Mouse (Mus musculus) E14TG2a.4 (cell line): Measurements from ENCODE around the gene Mrps21.
"Not testable (repeated sequence)": the region's sequence is repeated elsewhere in the genome, so short reads cannot be mapped to it uniquely, and the experiment has no call there.

Experiments used
- H3K27me3 ChIP-seq: 2 replicates; pipeline ENCODE4 v1.6.1; 2014; ENCODE audit warnings: low read length, control low read depth; ENCODE audit not compliant: insufficient read depth
- H3K36me3 ChIP-seq: 2 replicates; pipeline ENCODE4 v1.6.1; 2014; ENCODE audit warnings: low read length, control low read depth; ENCODE audit not compliant: insufficient read depth
- H3K4me1 ChIP-seq: replicated peaks from 2 replicates; pipeline ENCODE4 v1.6.1; 2014; ENCODE audit warnings: low read depth, low read length, control low read depth
- H3K4me3 ChIP-seq: replicated peaks from 2 replicates; pipeline ENCODE4 v1.5.1; 2014; ENCODE audit warnings: mild to moderate bottlenecking, low read length
- H3K9me3 ChIP-seq: 2 replicates; pipeline ENCODE4 v1.6.1; 2014; ENCODE audit warnings: low read length, control low read depth
- CTCF ChIP-seq: conservative IDR thresholded peaks from 2 replicates; pipeline ENCODE4 v1.5.1; 2014; ENCODE audit warnings: low read length
- NANOG ChIP-seq: IDR thresholded peaks from 2 replicates; pipeline ENCODE4 v1.6.1; 2014; ENCODE audit warnings: borderline replicate concordance, low read length, mixed read lengths
- POU5F1 ChIP-seq: IDR thresholded peaks from 2 replicates; pipeline ENCODE4 v1.6.1; 2014; ENCODE audit warnings: low read length, borderline replicate concordance

Gene Mrps21

GRCm38 (mm10) chr3:95871392-95871867 is at the start of gene Mrps21:
Mrps21 (minus strand) TSS chr3:95871519.
- no peaks in the 10 kb centered on the region for H3K9me3 ChIP-seq
- peak within 1 kb of the TSS; percentile 86 for H3K4me3 ChIP-seq
- peaks cover 36% of the 10 kb centered on the region for H3K36me3 ChIP-seq
- no peaks in the 10 kb centered on the region for H3K27me3 ChIP-seq
- peaks cover 28% of the 10 kb centered on the region for H3K4me1 ChIP-seq
- TF ChIP-seq POU5F1 = no peak
- TF ChIP-seq NANOG = no peak
- no peak for TF ChIP-seq CTCF

GRCm38 (mm10) chr3:95920532-95920931 is 49.2 kb upstream of the Mrps21 start:
- H3K4me1 ChIP-seq = peaks cover 17% of the 10 kb centered on the region
- not testable (repeated sequence) for H3K4me3 ChIP-seq, H3K27me3 ChIP-seq, H3K9me3 ChIP-seq, H3K36me3 ChIP-seq

DNA sequence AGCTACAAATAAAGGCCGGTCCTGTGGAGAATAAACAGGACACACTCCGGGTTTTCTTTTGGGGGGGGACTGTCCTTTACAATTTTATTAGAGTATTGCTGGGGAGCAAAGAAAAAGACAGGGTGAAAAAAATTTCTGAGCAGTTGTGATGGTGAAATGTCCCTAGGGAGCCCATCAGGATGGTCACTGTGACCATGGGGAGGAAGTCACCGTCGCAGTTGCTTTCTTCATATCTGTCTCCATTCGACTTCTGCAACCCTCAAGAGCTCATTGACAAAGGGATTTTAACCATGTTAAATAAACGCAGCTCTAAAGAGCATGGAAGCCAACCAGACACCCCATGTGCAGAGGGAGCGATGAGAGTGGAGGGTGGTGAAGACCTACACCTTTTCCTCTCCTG is 45.4 kb upstream of the Mrps21 start:
- peaks cover 4% of the 10 kb centered on the region; the same call in 1 of the 2 replicates for H3K27me3 ChIP-seq
- TF ChIP-seq POU5F1 = no peak
- no peak for TF ChIP-seq CTCF
- no peak for TF ChIP-seq NANOG
- peaks cover 13% of the 10 kb centered on the region for H3K4me1 ChIP-seq
- H3K9me3 ChIP-seq = no peaks in the 10 kb centered on the region
- H3K4me3 ChIP-seq = no peak overlapping the region
- no peaks in the 10 kb centered on the region for H3K36me3 ChIP-seq

DNA sequence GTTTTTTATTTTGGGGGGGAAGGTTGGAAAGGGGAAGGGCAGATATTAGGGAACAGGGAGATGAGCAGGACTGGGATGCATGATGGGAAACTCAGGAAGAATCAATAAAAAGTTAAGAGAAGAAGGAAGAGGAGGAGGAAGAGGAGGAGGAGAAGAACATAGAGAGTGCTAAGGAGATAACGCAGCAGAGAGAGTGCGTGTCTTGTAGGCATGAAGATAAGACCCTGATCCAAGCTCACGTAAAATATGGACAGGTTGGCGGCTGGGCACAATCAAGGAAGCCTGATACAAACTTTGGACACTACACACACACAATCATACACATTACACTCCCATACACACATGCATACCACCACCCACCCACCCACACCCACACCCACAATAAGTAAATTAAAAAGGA is 43.4 kb upstream of the Mrps21 start:
- Histone ChIP-seq H3K27me3 (peaks cover 4% of the 10 kb centered on the region; the same call in 1 of the 2 replicates), H3K4me1 (peaks cover 7% of the 10 kb centered on the region), H3K4me3 (no peak overlapping the region), H3K36me3 (no peaks in the 10 kb centered on the region), H3K9me3 (no peaks in the 10 kb centered on the region)
- TF ChIP-seq POU5F1 (no peak), CTCF (no peak), NANOG (no peak)

GRCm38 (mm10) chr3:95907613-95908012 is 36.3 kb upstream of the Mrps21 start:
- Histone ChIP-seq H3K9me3 (no peaks in the 10 kb centered on the region), H3K36me3 (no peaks in the 10 kb centered on the region), H3K4me1 (peaks cover 52% of the 10 kb centered on the region), H3K27me3 (peaks cover 43% of the 10 kb centered on the region), H3K4me3 (no peak overlapping the region)
- TF ChIP-seq NANOG (no peak), POU5F1 (no peak), CTCF (no peak)

- TF ChIP-seq CTCF = peak; percentile 61
- TF ChIP-seq POU5F1 = no peak
Measured at GRCm38 (mm10) chr3:95906860-95907259, 35.5 kb upstream of the Mrps21 start.

DNA sequence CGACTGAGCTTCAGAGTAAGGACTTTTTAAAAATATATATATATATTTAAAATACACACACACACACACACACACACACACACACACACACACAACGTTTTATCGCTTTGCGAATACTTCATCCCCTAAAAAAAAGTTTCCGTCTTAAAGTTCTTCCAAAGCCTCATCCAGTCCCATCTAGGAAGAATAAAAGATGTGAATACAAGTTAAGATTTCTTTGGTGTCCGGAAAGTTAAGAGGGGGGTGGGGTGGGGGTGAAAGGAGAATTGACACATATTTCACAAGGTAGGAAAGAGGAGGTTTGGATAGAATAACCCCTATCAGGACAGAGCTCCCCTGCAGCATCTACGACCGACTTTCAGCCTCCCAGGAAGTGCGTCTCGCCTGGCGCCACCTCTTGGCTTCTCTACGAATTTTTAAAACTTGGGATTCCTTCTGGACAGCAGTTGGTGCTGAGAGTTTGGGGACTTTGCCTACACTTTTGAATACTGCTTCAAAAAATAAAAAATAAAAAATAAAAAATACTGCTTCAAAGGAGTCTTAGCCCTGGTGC is 34.7 kb upstream of the Mrps21 start:
- Histone ChIP-seq H3K27me3 (peaks cover 59% of the 10 kb centered on the region), H3K36me3 (no peaks in the 10 kb centered on the region), H3K4me1 (peaks cover 62% of the 10 kb centered on the region), H3K9me3 (no peaks in the 10 kb centered on the region), H3K4me3 (peak overlapping the region; percentile 69)
- peak; percentile 24 for TF ChIP-seq CTCF
- no peak for TF ChIP-seq POU5F1

More at GRCm38 (mm10) chr3:95906860-95907259, 35.5 kb upstream of the Mrps21 start:
- Histone ChIP-seq H3K36me3 (no peaks in the 10 kb centered on the region), H3K4me1 (peaks cover 58% of the 10 kb centered on the region), H3K4me3 (peak overlapping the region; percentile 13; the same call in 1 of the 2 replicates), H3K27me3 (peaks cover 50% of the 10 kb centered on the region), H3K9me3 (no peaks in the 10 kb centered on the region)

DNA sequence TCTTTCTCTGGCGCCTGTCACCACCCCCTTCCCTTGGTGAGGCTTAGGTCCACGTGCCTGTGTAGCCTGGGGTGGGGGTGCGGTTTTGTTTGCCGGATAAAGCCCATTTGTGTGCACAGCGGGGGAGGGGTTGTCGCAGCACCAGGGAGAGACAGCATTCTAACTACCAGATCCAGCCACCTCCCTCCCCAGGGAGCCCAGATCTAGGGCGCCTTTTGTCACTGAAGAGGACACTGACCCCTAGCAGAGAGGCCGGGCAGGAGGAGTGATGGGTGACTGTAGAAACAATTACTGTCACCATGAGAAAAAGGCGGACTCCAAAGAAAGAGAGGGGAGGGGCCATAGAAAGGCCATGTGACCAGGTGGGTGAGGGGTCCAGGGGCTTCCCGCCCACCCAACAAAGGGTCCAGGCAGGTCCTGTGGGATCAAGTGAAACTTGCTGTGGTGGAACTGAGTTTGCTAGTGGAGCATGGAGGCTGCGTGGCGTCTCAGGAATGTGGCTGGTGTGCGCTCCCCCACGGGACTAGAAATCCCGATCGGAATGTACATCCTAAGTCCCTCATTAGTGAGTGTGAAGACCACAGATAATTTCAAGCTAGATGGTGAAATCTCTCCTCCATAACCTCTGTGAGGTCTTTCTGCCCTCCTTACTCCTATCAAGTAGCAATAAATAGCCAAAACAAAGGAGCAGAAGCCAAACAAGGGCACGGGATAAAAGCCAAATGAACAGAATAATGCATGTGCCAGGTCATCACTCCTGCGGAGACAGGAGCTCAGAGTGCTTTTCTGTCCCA is 34.0 kb upstream of the Mrps21 start:
- peaks cover 62% of the 10 kb centered on the region for H3K27me3 ChIP-seq
- H3K36me3 ChIP-seq = no peaks in the 10 kb centered on the region
- TF ChIP-seq CTCF (no peak), NANOG (no peak), POU5F1 (no peak)
- H3K4me1 ChIP-seq = peaks cover 57% of the 10 kb centered on the region
- H3K4me3 ChIP-seq = peak overlapping the region; percentile 69
- H3K9me3 ChIP-seq = no peaks in the 10 kb centered on the region

DNA sequence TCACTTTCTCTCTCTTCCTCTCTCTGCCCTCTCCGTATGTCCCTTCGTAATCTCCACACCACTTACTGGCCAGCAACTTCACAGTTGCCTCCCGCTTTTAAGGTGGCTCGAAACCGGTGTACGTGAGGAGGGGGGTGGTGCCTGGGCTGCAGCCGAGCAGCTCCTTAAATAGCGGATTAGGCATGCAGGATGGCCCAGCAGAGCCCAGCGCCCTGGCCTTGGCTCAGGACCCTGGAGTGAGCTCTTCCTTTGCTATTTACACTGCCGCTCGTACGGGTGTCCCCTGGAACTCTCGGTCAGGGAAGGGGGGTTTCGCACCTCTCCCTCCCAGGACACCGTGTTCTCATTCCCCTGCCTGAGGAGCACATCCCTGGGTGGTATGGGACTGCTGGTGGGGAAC is 33.2 kb upstream of the Mrps21 start, which contains the start of gene Car14:
Gene Car14, minus strand, starts transcription at position 124 of the 400 bp plus-strand sequence.
- peak within 1 kb of the TSS; percentile 69 for H3K4me3 ChIP-seq
- H3K27me3 ChIP-seq = peaks cover 62% of the 10 kb centered on the region
- TF ChIP-seq CTCF (no peak), NANOG (no peak), POU5F1 (no peak)
- peaks cover 61% of the 10 kb centered on the region for H3K4me1 ChIP-seq
- H3K9me3 ChIP-seq = no peaks in the 10 kb centered on the region
- H3K36me3 ChIP-seq = no peaks in the 10 kb centered on the region
